Mouse (Mus musculus) layer of hippocampus, postnatal 36 days (tissue): ENCODE data around the gene Smarca2. TPM values are rescaled to one million over a fixed set of nuclear protein-coding genes. Genes with fewer than 3 reads are reported as not detected.

Experiments
- DNase-seq, 2 experiments: peaks; one replicate each; pipeline ENCODE4 v3.0.0; 2022
- total RNA-seq, 2 experiments: library from RNA; stranded (reverse); gene quantifications; 2 replicates each; pipeline ENCODE4 v1.2.3; 2021

Gene Smarca2
- total RNA-seq, 2 experiments from 2014 or later = 221 to 231 TPM

DNA sequence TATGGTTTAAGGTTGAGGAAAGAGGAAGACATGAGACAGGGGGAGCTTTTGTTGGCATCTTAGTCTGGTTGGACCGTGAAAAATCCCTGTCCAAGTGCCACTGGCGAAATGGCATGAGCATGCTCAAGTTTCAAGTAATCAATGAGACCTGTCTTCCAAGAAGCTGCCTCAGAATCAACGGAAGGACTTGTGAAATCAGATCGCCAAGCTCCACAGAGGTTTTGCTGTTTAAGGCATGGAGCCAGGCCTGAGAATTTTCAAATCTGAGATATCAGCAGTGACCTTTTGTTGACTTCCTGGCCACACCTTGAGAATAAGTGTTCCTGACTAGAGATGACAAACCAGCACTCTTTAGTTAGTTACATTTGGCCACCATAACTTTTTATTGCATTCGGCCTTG, 183.6 kb downstream of the Smarca2 start:
- no peak for DNase-seq

DNA sequence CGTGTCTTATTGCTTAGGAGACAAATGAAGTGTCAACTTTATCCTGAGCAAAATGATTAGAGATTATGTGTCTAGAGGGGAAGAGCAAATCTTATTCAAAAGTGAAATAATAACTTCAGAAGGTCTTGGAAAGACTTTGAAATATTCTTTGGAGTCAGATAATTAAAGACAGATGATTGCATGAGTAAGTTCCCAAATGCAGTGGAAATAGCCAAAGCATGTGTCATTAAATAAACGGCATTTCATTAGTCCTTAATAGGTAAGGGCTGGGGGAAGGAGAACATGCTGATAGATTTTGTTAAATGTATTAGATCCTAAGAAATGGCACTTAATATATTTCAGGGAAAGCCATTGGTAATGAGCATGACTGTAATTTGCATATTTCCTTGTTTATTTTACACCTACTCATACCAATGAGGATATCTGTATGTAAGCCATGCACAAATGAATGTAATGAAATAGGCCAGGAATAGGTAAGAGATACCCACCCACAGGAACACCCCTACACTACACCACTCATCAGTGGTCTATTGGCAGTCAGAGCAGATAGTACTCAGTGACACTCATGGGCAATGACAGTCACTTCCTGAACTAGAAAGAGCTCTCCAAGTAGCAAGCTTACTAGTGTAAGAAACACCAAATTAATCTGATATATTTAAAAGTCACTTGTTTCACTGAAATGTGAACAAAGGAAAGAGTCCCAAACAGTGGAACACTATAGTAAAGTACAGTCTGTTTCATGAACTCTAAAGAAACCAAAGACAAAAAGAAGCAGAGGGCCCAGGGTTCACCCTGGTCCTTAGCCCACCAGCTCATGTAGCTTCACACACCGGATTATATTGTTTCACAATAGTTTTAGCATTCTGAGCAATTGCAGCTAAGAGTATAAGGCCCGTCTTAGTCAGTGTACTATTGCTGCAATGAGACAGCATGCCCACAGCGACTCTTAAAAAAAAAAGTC, 185.8 kb downstream of the Smarca2 start:
- DNase-seq = no peak

DNA sequence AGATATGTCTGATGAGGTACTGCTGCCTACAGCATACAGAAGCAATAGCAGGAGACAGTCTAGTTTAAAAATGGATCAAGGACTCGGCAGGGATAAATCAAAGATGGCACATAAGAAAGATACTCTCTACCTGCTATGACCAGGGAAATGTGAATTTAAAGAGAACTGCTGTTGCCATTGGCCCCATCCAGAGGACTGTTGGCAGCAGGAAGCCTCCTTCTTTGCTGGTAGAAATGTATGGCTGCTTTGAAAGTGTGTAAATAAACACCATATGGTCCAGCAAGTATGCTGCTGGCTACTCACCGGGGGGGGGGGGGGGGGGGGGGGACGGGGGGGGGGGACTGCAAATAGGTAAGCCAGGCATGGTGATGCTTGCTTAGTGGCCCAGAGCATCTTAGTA, 189.5 kb downstream of the Smarca2 start:
- DNase-seq = no peak

DNA sequence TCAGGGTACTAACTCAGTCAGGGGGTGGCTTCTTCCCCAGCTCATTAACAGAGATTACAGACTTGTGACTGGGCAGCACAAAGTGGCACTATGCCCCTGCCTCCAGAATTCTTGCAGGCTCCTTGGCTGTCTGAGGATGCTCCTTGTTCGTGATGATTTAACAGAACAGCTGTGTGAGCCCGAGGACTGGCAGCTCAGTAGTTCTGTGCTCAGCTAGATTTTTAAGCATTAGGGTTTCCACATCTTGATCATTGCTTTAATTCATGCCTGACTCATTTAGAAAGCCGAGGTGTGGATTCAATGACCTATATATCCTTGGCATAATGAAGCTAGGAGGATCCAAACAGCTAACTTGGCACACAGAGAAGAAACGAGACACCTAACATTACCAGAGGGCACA, 191.2 kb downstream of the Smarca2 start:
- no peak for DNase-seq

DNA sequence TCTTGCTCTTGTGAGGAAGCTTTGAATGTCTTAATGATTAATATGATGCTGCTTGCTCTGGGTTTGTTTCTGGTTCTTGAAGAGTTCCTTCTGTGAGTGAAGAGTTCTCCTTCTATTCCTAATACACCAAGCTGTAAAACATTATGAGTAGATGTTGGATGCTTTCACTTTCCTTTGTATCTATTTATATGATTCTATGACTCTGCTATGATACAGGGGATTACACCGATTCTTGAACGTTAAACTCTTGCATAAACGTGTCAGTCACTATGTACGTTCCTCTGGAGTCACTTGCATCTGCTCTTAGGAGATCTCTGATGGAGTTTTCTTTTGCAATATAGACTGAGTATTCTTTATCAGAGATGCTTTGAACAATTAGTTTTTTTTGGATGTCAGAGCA, 199.6 kb downstream of the Smarca2 start:
- no peak for DNase-seq

DNA sequence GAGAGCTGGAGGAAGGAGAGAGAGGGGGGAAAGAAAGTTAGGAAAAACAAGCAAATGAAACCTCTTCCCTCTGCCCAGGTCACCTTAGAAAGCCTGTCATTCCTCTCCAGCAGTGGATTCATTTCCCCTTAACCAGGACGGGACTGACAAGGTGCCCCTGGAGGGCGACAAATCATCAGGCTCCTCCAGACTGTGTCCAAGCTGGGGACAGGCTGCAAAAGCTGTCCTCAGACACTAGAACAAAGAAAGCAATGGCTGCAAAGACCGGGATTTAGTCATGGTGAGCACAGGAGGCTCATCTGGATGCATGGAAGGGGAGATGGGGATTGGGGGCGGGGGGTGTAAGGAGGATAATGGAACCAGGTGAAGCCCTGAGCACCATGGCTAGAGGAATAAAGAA, 209.8 kb downstream of the Smarca2 start:
- no peak for DNase-seq

DNA sequence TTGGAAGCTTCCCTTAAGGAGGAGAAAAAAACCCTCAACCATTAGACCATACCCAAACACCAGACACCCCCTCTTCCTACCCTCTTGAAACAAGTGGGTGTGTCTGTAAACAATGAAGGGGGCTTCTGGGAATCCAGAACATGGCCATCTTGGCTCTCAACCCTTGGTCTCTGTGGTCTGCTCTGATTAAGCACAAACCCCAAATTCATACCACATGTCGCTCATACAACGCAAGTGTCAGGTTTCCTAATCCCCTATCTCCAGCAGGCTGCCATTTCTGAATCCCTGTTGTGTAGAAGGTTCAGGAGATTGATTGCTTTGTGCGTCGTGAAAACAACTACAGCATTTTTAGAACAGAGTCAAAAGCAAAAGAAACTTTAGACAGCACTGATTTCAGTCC, 213.1 kb downstream of the Smarca2 start:
- DNase-seq = no peak
